Mouse (Mus musculus) liver, postnatal 0 days (tissue): ENCODE data around the gene Nfasc.

Experiments
- CTCF ChIP-seq: sonication (generic); IDR thresholded peaks from 2 replicates; pipeline ENCODE4 v1.5.1; 2016; ENCODE audit warnings: antibody characterized with exemption, low read depth
- EP300 ChIP-seq: IDR thresholded peaks from 2 replicates; pipeline ENCODE4 v1.6.1; 2016; ENCODE audit warnings: antibody characterized with exemption, low read depth, mild to moderate bottlenecking

GRCm38 (mm10) chr1:132540701-132541100 lies 200.9 kb downstream of the Nfasc start:
- no peak for TF ChIP-seq CTCF
- no peak for TF ChIP-seq EP300
